Mouse (Mus musculus) neural tube, embryonic 11.5 days (tissue): ENCODE measurements at regions not wholly inside any gene's neighbourhood (a gene's known extent, or its start where the extent isn't known, plus 50 kb on each side); places are given as distances from the start of the nearest gene placed in this dataset.

Experiments used
- ATAC-seq: fragments of 200-750 bp; cut with Nextera tagmentation; 2 replicates; pipeline ENCODE4 v1.8.0; 2017; ENCODE audit warnings: moderate number of reproducible peaks, mild to moderate bottlenecking, moderate TSS enrichment, moderate library complexity; ENCODE audit not compliant: insufficient read depth, low FRiP score, low TSS enrichment
- DNase-seq: peaks from one replicate; pipeline ENCODE4 v3.0.0-alpha.2; 2015; ENCODE audit warnings: low spot score
- H3K27ac ChIP-seq: fragments of 300-500 bp; sonication (generic); 2 replicates; pipeline ENCODE4 v1.5.1; 2014; ENCODE audit warnings: low read depth, mild to moderate bottlenecking, low read length
- H3K27me3 ChIP-seq: fragments of 300-500 bp; sonication (generic); 2 replicates; pipeline ENCODE4 v1.6.1; 2014; ENCODE audit warnings: mild to moderate bottlenecking, low read length, mixed read lengths; ENCODE audit not compliant: control insufficient read depth, insufficient read depth
- H3K36me3 ChIP-seq: fragments of 300-500 bp; sonication (generic); 2 replicates; pipeline ENCODE4 v1.6.1; 2014; ENCODE audit warnings: mild to moderate bottlenecking, low read length, moderate library complexity, mixed read lengths; ENCODE audit not compliant: control insufficient read depth, insufficient read depth
- H3K4me1 ChIP-seq: fragments of 300-500 bp; sonication (generic); 2 replicates; pipeline ENCODE4 v1.6.1; 2014; ENCODE audit warnings: low read length, mixed read lengths; ENCODE audit not compliant: control insufficient read depth, insufficient read depth
- H3K4me2 ChIP-seq: fragments of 300-500 bp; sonication (generic); 2 replicates; pipeline ENCODE4 v1.6.1; 2014; ENCODE audit warnings: low read depth, mild to moderate bottlenecking, moderate library complexity
- H3K4me3 ChIP-seq: fragments of 300-500 bp; sonication (generic); 2 replicates; pipeline ENCODE4 v1.5.1; 2014; ENCODE audit warnings: low read depth, low read length
- H3K9ac ChIP-seq: fragments of 300-500 bp; sonication (generic); 2 replicates; pipeline ENCODE4 v1.6.1; 2014; ENCODE audit warnings: mild to moderate bottlenecking, low read length
- H3K9me3 ChIP-seq: fragments of 300-500 bp; sonication (generic); 2 replicates; pipeline ENCODE4 v1.6.1; 2016; ENCODE audit warnings: low read length; ENCODE audit not compliant: control insufficient read depth
- WGBS: fragments of 180-500 bp; shearing (Covaris S2); extraction: QIAGEN DNeasy Blood & Tissue Kit; methylation state at CpG from one replicate; pipeline ENCODE4 v1.1.7; 2014; 5-methylcytosine and 5-hydroxymethylcytosine counted together

DNA sequence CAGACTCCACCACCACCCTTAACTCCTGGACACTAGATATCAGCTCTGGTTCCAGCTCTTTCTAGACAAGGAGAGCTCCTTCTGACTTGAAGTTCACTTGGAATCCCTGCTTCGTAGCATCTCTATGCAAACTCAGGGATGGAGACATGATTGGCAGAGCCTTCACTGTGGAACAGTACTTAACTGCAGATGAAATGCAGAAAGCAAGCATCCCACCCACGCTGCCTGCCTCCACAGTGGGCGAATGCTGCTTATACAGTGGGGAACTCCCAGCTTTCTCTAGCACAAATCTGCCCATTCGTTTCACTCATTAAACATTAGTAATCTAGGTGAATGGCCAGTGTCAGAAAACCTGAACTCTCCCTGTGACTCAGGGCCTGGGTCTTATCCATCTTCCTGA, 92.0 kb upstream of the Coch start:
- ATAC-seq (no peak), DNase-seq (no peak)
- no peak overlapping the region for H3K27ac ChIP-seq
- H3K9me3 ChIP-seq: no peaks in the 10 kb centered on the region
- no peak overlapping the region for H3K4me3 ChIP-seq
- WGBS: 88% methylated on average over 4 of the region's 4 CpGs
- H3K4me2 ChIP-seq: no peak overlapping the region
- no peaks in the 10 kb centered on the region for H3K36me3 ChIP-seq
- no peaks in the 10 kb centered on the region for H3K4me1 ChIP-seq
- H3K27me3 ChIP-seq: no peaks in the 10 kb centered on the region
- H3K9ac ChIP-seq: no peak overlapping the region

DNA sequence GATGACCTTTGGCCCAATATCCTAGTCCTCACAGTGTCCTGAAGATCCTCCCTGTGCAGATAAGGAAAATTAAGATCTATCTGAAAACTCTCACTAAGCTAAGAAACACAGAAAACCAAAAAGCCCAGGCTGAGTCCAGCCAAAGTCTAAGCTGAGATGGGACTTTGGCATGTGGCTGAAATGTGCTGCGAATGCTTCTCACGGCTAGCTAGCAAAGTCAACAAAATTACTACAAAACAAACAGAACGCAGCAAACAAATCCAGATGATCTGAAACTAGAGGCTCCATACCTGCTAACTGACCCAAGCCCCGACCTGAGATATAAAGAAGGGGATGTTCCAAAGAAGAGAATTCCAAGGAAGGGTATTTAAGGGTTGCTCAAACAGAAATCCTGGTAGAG, 90.4 kb upstream of the Coch start:
- 82% methylated on average over 4 of the region's 4 CpGs for WGBS
- H3K4me1 ChIP-seq: no peaks in the 10 kb centered on the region
- H3K4me2 ChIP-seq: no peak overlapping the region
- no peak for DNase-seq
- ATAC-seq: no peak
- no peaks in the 10 kb centered on the region for H3K27me3 ChIP-seq
- H3K9me3 ChIP-seq: no peaks in the 10 kb centered on the region
- H3K27ac ChIP-seq: no peak overlapping the region
- H3K4me3 ChIP-seq: no peak overlapping the region
- no peaks in the 10 kb centered on the region for H3K36me3 ChIP-seq
- H3K9ac ChIP-seq: no peak overlapping the region

GRCm38 (mm10) chr12:51503706-51504105, 89.4 kb upstream of the Coch start:
- H3K4me1 ChIP-seq: no peaks in the 10 kb centered on the region
- no peak for DNase-seq
- H3K27ac ChIP-seq: no peak overlapping the region
- H3K36me3 ChIP-seq: no peaks in the 10 kb centered on the region
- no peak overlapping the region for H3K4me3 ChIP-seq
- H3K27me3 ChIP-seq: no peaks in the 10 kb centered on the region
- H3K9ac ChIP-seq: no peak overlapping the region
- H3K4me2 ChIP-seq: no peak overlapping the region
- WGBS: 77% methylated on average over 4 of the region's 4 CpGs
- ATAC-seq: no peak
- no peaks in the 10 kb centered on the region for H3K9me3 ChIP-seq

DNA sequence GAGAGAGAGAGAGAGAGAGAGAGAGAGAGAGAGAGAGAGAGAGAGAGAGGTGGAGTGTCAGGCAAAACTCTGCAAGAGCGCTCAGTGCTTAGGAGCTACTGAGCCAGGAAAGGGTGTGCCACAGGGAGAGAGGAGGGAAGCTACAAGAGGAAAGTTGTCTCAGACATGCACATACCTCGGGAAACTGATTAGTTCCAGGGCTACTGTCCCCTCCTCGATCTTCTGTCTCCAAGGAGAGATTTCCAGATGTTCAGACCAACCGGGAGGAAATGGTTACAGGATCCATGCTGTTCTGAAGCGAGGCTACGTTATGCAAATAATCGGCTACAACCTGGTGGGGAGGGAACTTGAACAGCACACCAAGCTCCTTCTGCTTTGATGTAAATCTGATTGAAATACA, 88.6 kb upstream of the Coch start:
- Histone ChIP-seq H3K4me3 (no peak overlapping the region), H3K36me3 (no peaks in the 10 kb centered on the region), H3K9me3 (no peaks in the 10 kb centered on the region), H3K27me3 (no peaks in the 10 kb centered on the region), H3K4me1 (no peaks in the 10 kb centered on the region), H3K9ac (no peak overlapping the region), H3K4me2 (no peak overlapping the region), H3K27ac (no peak overlapping the region)
- 21% methylated on average over 7 of the region's 7 CpGs for WGBS
- ATAC-seq (no peak), DNase-seq (peak; percentile 13)

DNA sequence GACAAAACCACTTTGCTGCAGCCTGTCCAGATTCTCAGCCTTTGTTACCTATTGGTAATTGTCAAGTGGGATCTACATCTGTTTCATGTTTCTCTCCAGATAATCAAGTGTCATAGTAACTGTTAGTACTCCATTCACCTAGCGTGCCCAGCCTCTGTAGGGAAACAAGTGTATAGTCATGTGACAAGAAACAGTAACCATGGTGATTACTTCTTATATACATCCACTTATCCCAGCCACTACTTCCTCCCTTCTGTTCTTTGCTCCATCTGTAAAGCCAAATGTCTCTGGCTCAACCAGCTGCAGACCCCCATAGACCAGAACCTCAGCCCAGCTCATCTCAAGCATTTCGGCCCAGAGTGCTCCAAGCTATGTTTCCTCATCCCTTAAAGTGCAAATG, 83.1 kb upstream of the Coch start:
- 85% methylated on average over 2 of the region's 2 CpGs for WGBS

GRCm38 (mm10) chr12:51516726-51517125, 76.4 kb upstream of the Coch start:
- Histone ChIP-seq H3K4me1 (no peaks in the 10 kb centered on the region), H3K36me3 (no peaks in the 10 kb centered on the region), H3K9me3 (no peaks in the 10 kb centered on the region), H3K27ac (no peak overlapping the region), H3K4me2 (no peak overlapping the region), H3K4me3 (no peak overlapping the region), H3K9ac (no peak overlapping the region), H3K27me3 (no peaks in the 10 kb centered on the region)
- no peak for DNase-seq
- WGBS: 89% methylated on average over 3 of the region's 3 CpGs
- no peak for ATAC-seq

More for the DNA sequence above, 83.1 kb upstream of the Coch start:
- H3K27ac ChIP-seq: no peak overlapping the region
- no peaks in the 10 kb centered on the region for H3K27me3 ChIP-seq
- H3K9me3 ChIP-seq: no peaks in the 10 kb centered on the region
- no peak for ATAC-seq
- no peak for DNase-seq
- H3K9ac ChIP-seq: no peak overlapping the region
- no peaks in the 10 kb centered on the region for H3K36me3 ChIP-seq
- no peak overlapping the region for H3K4me2 ChIP-seq
- no peak overlapping the region for H3K4me3 ChIP-seq
- no peaks in the 10 kb centered on the region for H3K4me1 ChIP-seq

DNA sequence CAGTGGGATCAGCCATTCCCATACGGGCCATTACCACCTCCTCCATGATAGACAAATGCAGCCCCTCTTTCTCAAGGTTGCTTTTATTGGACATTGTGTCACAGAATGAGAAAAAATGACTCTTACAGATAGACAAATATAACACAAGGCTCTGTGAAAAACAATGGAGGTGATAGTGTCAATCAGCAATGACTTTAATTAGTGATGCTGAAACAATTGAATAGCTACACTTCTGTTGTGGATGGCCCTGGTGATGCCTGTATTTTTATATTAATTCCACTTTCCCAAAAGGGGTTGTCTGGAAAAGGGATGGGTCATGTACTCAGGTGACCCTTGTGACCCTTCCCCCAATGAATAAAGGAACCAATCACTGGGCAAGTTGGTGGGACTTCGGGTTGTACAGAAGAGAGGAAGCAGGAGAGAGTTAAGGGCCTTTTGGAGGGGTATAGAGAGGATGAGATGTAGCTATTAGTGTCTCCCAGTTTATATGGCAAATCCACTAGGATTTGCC, 71.5 kb upstream of the Coch start:
- no peak overlapping the region for H3K4me3 ChIP-seq
- no peak overlapping the region for H3K4me2 ChIP-seq
- no peak overlapping the region for H3K27ac ChIP-seq
- 82% methylated on average over 2 of the region's 2 CpGs for WGBS
- no peak overlapping the region for H3K9ac ChIP-seq
- no peaks in the 10 kb centered on the region for H3K9me3 ChIP-seq
- ATAC-seq (no peak), DNase-seq (no peak)
- H3K4me1 ChIP-seq: no peaks in the 10 kb centered on the region
- no peaks in the 10 kb centered on the region for H3K36me3 ChIP-seq
- H3K27me3 ChIP-seq: no peaks in the 10 kb centered on the region

DNA sequence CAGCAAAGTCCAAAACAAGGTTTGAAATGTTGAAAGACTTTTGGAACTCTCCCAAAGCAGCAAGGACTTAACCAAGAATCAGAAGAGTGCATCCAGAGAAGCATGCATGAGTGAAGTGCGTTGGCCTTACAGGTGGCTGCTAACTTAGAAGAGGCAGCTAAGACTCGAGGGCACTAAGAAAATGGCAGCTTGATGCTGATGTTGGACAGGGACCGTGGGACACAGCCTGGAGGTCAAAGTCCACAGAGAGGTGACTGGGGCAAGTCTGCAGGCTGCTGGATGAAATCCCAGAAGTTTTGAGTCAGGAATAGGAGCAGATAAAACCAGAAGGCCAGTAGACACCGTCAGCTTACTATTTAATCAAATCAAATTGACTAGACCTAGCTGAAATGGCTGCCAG, 69.3 kb upstream of the Coch start:
- 86% methylated on average over 4 of the region's 4 CpGs for WGBS
- ATAC-seq: no peak
- H3K4me2 ChIP-seq: no peak overlapping the region

DNA sequence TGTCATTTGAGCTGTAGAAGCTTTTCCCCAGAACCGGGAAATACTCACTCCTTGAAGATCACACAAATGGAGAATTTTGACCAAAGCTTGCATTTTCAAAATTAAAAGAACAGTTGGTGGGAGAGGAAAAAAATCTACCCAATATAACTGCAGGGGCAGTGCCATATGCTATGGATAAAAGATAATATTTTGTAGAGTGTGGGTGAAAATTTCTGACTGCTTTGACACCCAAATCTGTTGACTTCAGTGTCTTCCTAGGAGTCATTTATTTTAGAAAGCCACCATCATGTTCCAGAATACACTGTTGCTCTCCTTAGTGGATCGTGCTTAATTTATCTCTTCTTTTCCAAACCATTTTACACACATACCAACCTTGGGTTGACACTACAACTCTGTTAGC, 65.3 kb upstream of the Coch start:
- Histone ChIP-seq H3K9me3 (no peaks in the 10 kb centered on the region), H3K27ac (no peak overlapping the region), H3K4me3 (no peak overlapping the region), H3K36me3 (no peaks in the 10 kb centered on the region), H3K9ac (no peak overlapping the region), H3K4me2 (no peak overlapping the region), H3K4me1 (no peaks in the 10 kb centered on the region), H3K27me3 (no peaks in the 10 kb centered on the region)
- no peak for ATAC-seq
- 86% methylated on average over 2 of the region's 2 CpGs for WGBS
- no peak for DNase-seq

More for the DNA sequence above, 69.3 kb upstream of the Coch start:
- Histone ChIP-seq H3K9me3 (no peaks in the 10 kb centered on the region), H3K9ac (no peak overlapping the region), H3K36me3 (no peaks in the 10 kb centered on the region), H3K27ac (no peak overlapping the region), H3K4me1 (no peaks in the 10 kb centered on the region), H3K4me3 (no peak overlapping the region), H3K27me3 (no peaks in the 10 kb centered on the region)
- no peak for DNase-seq
